Mouse (Mus musculus): Measurements from ENCODE around the gene Smap2.

GRCm38 (mm10) chr4:121015268-121015659 lies 1.8 kb downstream of the Smap2 start:
- TF ChIP-seq CTCF (IDR thresholded peaks at IDR 0.05; ENCODE audit: borderline replicate concordance, extremely low read depth, insufficient read depth, insufficient read length) (no peak), POLR2A (IDR thresholded peaks at IDR 0.05; ENCODE audit: borderline replicate concordance, extremely low read depth, insufficient read depth, insufficient read length, poor library complexity, severe bottlenecking) (no peak)

Measured in brain, embryonic 14.5 days (tissue).